Mouse (Mus musculus) B cell, adult 2 months (primary cell): ENCODE data around the gene Fbxl2.

Experiments used
- DNase-seq, 2 experiments: peaks; one replicate each; pipeline ENCODE4 v3.0.0; 2022

Gene Fbxl2

GRCm38 (mm10) chr9:113970041-113970440 is 76.0 kb downstream of the Fbxl2 start:
- peak in 1 of 2 experiments; percentile 14 for DNase-seq

DNA sequence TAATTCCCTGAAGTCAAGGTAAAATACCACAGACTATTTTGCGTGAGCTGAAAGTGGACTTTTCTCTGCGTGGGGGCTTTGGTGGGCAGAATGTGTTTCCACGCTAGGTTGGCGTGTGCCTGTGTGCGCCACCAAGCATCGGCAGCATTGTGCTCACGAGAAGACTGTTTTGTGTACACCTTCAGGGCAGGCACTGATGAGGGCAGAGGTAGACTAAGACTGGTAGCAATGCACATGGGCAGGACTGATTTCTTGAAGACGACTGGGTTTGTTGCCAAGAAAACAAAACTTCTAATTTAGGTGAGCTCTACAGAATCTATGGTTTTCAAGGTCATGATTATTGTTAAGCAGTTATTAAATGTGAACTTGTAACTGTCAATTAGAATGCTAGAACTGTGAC is 76.6 kb downstream of the Fbxl2 start:
- no peak for DNase-seq

DNA sequence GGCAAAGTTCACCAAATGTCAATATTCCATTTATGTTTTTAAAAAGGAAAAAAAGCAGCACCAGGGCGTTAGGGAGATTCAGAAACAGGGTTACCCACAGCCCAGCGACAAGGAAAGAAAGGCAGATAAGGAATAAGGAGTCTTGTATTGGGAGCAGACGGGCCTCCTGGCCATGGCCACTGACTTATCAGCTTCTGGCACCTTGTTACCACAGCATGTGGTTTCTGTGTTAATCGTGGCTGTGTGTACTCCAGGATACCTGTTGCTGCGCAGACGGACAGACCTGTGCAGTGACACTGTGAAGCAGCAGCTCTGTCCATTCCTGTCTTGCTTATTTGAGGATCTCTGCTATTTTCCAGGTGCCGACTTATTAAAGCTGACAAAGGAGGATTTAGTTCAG is 77.0 kb downstream of the Fbxl2 start:
- no peak for DNase-seq

GRCm38 (mm10) chr9:113966838-113967237 is 79.2 kb downstream of the Fbxl2 start:
- DNase-seq = no peak

DNA sequence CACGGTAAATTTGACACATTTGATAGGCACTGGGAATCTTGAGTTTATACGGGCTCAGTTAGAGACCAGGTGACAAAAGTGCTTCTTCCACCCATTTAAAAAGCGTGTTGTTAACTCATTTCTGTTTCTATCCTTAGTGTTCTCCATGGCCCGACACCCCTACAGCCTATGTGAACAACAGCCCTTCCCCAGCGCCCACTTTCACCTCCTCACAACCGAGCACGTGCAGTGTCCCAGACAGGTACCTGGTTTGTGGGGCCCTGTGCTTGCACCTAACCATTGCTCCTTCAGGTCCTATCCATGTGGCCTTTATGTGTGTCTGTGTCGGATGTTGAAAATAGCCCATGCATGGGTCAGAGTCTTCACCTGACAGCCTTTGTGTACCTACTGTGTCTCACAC is 81.6 kb downstream of the Fbxl2 start:
- DNase-seq = no peak

DNA sequence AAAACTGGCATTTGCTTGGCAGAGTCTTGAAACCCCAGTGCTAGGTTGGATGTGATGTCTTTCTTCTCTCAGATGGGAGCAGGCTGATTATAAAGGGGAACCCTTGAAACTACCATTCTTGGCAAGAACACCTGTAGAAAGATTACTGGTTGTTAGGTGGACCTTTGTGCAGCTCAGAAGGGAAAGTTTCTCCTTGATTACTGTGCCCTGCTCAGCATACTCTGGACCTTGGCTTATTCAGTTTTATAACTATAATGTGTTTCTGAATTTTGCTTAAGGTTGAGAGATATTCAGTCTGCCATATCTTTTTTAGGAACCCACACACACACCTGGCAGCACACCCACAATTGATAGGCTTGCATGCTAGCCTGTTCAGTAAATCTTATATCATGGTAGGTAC is 82.3 kb downstream of the Fbxl2 start:
- no peak for DNase-seq

GRCm38 (mm10) chr9:113957777-113958176 is 88.2 kb downstream of the Fbxl2 start:
- DNase-seq = no peak

GRCm38 (mm10) chr9:113947216-113947615 is 98.8 kb downstream of the Fbxl2 start:
- DNase-seq = no peak

- DNase-seq = no peak
Observed at GRCm38 (mm10) chr9:113943372-113943771, 102.6 kb downstream of the Fbxl2 start.

DNA sequence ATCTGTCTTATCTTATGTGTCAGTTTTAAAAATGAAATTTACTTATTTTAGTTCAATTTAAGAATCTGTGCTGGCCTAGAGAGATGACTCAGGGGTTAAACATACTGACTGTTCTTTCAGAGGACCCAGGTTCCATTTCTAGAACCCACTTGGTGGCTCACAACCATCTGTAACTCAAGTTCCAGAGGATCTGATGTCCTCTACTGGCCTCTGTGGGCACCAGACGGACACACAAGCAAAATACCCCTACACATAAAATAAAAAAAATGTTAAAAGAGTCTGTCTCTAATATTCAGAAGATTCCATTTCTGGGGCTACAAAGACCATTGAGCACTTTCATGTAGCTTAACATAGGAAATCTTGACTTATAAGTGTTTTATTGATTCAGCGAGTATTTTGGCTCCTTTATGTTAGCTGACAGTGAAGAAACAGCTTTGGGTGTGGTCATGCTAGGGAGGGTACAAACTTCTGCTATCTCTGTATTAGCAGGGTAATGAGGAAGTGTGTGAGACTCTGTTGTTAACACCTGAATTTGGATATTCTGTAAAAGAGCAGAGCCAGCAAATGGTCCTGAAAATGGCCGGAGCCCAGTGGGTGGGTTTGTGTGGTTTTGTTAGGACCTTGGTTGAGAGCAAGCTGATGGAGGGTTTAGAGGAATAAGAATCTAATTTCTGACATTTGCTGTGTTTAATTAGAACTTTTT is 104.7 kb downstream of the Fbxl2 start:
- peak; percentile 31 to 36 for DNase-seq

DNA sequence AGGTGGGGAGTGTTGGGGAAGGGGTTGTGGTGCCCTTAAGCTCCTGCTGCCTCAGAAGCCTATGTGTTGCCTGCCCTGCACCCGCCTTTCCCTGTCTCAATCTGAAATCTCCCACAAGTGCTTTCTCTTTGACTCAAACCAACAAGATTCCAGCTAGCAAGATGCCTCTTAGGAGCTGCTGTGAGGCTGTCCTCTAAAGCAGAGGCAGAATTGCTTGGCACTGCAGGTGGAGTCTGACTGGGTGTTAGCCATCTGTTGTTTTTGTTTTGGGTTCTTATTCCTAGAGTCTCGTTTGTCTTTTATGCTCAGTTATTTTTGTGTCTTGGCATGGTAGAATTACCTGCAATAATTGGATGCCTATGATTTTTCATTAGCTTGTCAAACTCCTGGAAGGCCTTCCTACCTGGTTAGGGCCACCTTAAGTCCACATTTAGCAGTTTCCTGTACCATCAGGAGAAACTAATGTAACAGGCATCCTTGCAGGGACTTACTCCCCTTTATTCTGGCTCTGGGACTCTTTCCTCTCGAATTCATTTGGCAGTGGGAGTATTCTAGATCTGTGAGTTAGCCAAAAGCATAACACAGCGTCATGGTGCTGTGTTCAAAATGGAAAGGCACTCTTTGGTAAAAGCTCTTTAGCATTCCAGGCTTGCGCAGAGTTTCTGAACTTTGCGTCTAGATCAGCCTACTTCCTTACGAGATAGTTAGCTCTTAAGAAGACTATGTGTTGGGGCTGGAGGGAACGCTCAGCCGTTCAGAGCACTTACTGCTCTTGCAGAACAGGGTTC is 106.7 kb downstream of the Fbxl2 start:
- no peak for DNase-seq

DNA sequence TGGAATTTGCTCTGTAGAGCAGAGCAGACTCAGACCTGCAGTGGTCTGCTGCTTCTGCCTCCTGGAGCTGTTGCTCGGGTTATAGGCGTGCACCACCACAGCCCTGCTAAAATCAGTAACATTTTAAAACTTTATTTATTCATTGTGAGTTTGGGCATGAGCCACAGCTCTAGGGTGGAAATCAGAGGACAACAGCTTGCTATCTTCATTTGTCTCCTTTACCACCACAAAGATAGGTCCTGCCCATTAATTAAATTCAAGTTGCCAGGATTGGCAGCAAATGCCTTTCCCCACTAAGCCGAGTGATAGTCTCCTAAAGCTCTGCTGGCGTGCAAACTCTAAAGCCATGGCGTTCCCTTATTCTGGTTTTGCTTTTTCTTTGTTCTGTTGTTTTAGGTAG is 110.4 kb downstream of the Fbxl2 start:
- no peak for DNase-seq

- no peak for DNase-seq
Observed at GRCm38 (mm10) chr9:113932501-113932900, 113.5 kb downstream of the Fbxl2 start.

GRCm38 (mm10) chr9:113932100-113932470 is 113.9 kb downstream of the Fbxl2 start:
- DNase-seq = peak; percentile 22 to 30

DNA sequence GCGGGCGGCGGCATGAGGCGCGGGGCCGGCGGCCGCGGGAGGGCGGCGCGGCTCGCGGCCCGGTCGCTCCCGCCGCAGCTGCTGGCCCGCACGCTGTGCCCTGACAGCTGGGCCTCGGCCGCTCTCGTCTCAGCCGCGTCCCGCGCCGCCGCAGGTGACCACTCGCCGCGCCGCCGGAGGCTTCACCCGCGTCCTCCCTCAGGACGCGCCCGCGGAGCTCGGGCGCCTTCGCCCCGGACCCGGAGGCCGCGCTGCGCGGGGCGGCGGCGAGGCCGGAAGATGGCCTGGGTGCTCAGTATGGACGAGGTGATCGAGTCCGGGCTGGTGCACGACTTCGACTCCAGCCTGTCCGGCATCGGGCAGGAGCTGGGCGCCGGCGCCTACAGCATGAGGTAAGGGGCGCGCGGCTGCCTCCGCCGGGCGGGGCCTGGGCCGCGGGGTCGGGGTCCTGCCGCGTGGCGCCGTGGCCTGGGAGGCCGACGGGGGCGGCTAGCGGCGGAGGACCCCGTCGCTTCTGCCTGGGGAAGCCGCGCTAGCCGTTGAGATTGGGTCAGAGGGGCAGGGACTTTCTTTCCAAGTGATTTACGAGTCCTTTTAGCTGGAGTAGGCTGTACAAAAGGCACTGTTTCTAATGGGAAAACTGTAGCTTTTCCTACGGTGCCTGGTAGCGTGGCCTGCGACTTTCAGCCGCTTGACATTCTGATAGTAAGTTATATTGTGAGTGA is 114.5 kb downstream of the Fbxl2 start:
- peak; percentile 37 to 50 for DNase-seq

DNA sequence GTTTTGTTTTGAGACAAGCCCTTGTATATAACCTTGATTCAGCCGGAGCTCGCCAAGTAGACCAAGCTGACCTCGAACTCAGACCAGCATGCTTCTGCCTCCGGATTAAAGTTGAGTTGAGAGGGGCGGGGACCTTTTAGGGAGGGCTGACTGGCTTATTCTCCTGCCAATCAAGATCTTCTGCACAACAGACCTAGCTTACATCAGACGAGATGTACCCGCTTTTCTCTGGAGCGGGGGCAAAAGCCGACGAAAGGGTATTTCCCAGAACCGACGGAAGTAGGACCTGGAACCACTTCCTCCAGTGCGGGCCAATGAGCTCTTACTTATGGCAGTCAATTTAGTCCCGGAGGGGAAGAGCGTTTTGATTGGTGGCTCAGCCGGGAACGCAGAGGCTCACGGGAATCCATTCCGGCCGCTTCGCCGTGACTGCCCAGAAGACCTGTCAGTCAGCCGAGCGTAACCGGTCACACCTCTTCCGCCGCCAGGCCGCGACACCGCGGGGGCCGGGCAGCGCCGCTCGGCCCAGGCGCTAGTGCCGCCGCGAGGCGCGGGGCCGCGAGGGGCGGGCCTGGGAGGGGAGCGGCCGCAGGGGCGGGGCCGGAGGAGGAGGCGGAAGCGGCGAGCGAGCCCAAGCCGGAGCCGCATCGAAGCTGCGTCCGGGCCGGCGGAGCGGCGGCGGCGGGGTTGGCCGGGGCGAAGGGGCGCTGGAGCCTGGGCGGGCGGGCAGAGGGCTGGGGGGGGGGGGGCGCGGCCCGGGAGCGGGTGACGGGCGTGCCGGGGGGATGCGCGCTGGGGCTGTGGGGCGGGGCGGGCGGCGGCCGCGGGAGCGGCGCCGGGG is 115.2 kb downstream of the Fbxl2 start, which contains the start of gene Ubp1:
Ubp1 (plus strand) TSS at position 401 of the 841 bp plus-strand sequence.
- DNase-seq = peak; percentile 88 to 90

- no peak for DNase-seq
Observed at GRCm38 (mm10) chr9:113929676-113930075, 116.3 kb downstream of the Fbxl2 start.

DNA sequence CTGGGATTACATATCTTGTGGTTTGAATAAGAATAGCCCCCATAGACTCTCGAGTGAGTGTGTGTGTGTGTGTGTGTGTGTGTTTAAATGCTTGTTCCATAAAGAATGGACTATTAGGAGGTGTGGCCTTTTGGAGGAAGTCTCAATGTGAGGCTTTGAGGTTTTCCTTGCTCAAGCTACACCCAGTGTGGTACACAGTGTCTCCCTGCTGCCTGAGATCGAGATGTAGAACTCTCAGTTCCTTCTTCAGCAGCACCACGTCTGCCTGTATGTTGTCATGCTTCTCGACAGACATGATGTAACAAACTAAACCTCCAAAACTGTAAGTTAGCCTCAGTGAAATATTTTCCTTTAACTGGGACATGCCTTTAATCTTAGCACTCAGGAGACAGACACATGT is 117.4 kb downstream of the Fbxl2 start:
- DNase-seq = peak; percentile 36 to 53

DNA sequence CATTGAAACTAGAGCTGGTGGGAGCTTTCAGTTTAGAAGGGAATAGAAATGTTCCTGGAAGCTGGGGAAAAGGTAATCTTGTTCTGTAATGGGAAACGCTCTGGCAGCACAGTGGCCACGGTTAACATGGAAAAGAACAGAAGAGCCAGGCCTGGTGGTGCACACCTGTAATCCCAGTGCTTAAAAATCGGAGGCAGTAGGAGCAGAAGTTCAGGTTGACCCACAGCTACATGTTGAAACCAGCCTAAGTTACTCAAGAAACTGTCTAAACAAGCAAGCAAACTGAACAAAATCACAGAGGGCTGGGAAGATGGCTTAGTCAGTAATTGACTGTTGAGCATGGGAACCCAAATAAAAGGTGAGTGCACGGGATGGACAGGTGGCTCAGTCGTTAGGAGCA is 121.1 kb downstream of the Fbxl2 start:
- DNase-seq = no peak

DNA sequence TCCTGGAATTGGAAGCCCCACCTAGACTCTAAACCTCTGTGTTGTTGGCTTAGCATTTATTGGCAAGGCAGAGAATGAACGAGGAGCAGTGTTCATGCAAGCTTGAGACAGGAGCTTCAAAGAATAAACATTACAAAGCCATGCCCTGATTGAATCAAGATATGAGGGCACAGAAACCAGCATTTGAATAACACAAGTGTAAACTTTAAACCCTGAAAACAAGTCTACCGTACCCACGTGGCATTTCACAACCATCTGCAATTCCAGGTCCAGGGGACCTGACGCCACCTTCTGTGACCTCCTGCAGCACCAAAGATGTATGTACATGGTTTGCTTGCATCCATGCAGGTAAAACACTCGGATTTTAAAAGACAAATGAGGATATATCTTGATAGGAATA is 123.3 kb downstream of the Fbxl2 start:
- DNase-seq = no peak

GRCm38 (mm10) chr9:113915789-113916188 is 130.2 kb downstream of the Fbxl2 start:
- no peak for DNase-seq
